7 mouse cellular contexts compared by ENCODE assay signal in genomic region chr14:122912137-122912536, GRCm38 (mm10). TPM values are rescaled to one million over a fixed set of nuclear protein-coding genes. Genes with fewer than 3 reads are reported as not detected.
A peak's percentile ranks its signal among the peaks of the same experiment; 100 is the strongest.
DNase-seq lines count a peak whose midpoint lies in the region; ATAC-seq and TF ChIP-seq lines count a peak whose summit lies in the region.

No protein-coding gene starts in this region.

- 38% methylated on average over 1 of the region's 1 CpGs for WGBS in limb, embryonic 11.5 days
- WGBS in stomach, embryonic 15.5 days = 64% methylated on average over 1 of the region's 1 CpGs

- peak overlapping the region; percentile 92 for H3K4me2 ChIP-seq in limb, embryonic 11.5 days (ENCODE audit: low read depth, severe bottlenecking)
- H3K4me2 ChIP-seq in stomach, embryonic 15.5 days = peak overlapping the region; percentile 92

- DNase-seq in limb, embryonic 11.5 days (ENCODE audit: low spot score) = no peak
- no peak for DNase-seq in layer of hippocampus, adult 9-10 months (ENCODE audit: low spot score)

- TF ChIP-seq CTCF in embryonic fibroblast, embryonic 13.5 days (IDR thresholded peaks at IDR 0.05; ENCODE audit: borderline replicate concordance, insufficient read depth, low read length) = no peak

- peak overlapping the region; percentile 40; the same call in 1 of the 2 replicates for H3K27ac ChIP-seq in embryonic fibroblast, embryonic 13.5 days (ENCODE audit: insufficient read depth, low read length)
- H3K27ac ChIP-seq in limb, embryonic 11.5 days (replicated peaks; ENCODE audit: low read depth, low read length) = no peak overlapping the region
- H3K27ac ChIP-seq in stomach, embryonic 15.5 days = peak overlapping the region; percentile 59; the same call in 1 of the 2 replicates

- H3K9ac ChIP-seq in limb, embryonic 11.5 days (ENCODE audit: low read length) = no peak overlapping the region
- H3K9ac ChIP-seq in stomach, embryonic 15.5 days = no peak overlapping the region

- TF ChIP-seq POLR2A in embryonic fibroblast, embryonic 13.5 days (IDR thresholded peaks at IDR 0.05; ENCODE audit: low read depth, low read length) = 0 out of 2 replicates have a peak, but pooled peaks have one; percentile 9

- H3K4me3 ChIP-seq in megakaryocyte, embryonic 14.5 days (replicated peaks) = peak overlapping the region; percentile 94
- peak overlapping the region; percentile 69 for H3K4me3 ChIP-seq in embryonic fibroblast, embryonic 13.5 days (ENCODE audit: insufficient read depth, low read length)
- H3K4me3 ChIP-seq in limb, embryonic 11.5 days (ENCODE audit: low read depth, low read length) = no peak overlapping the region; the same call in 1 of the 2 replicates
- peak overlapping the region; percentile 73 for H3K4me3 ChIP-seq in stomach, embryonic 15.5 days (replicated peaks)

- ATAC-seq in megakaryocyte, adult 5-6 weeks (ENCODE audit: poor library complexity, severe bottlenecking) = no peak
- ATAC-seq in limb, embryonic 11.5 days (ENCODE audit: insufficient number of reproducible peaks, low FRiP score, low TSS enrichment, low read depth) = no peak
- no peak for ATAC-seq in stomach, embryonic 15.5 days (ENCODE audit: insufficient read depth, low FRiP score, low read depth)
- no peak for ATAC-seq in monocyte, adult 5-6 weeks (replicated peaks; ENCODE audit: insufficient number of reproducible peaks, low FRiP score, low TSS enrichment, poor library complexity, severe bottlenecking)

- H3K27me3 ChIP-seq in megakaryocyte, embryonic 14.5 days (replicated peaks) = peaks cover 10% of the 10 kb centered on the region
- no peaks in the 10 kb centered on the region for H3K27me3 ChIP-seq in limb, embryonic 11.5 days (ENCODE audit: control insufficient read depth, insufficient read depth, low read length)
- no peaks in the 10 kb centered on the region for H3K27me3 ChIP-seq in stomach, embryonic 15.5 days (replicated peaks)

- peaks cover 14% of the 10 kb centered on the region for H3K4me1 ChIP-seq in megakaryocyte, embryonic 14.5 days
- H3K4me1 ChIP-seq in embryonic fibroblast, embryonic 13.5 days (ENCODE audit: control insufficient read depth, insufficient read depth, low read length) = no peaks in the 10 kb centered on the region
- H3K4me1 ChIP-seq in limb, embryonic 11.5 days (ENCODE audit: control insufficient read depth, insufficient read depth, low read length) = no peaks in the 10 kb centered on the region
- 0 out of 2 replicates have a peak, but pooled peaks cover 4% of the 10 kb centered on the region for H3K4me1 ChIP-seq in stomach, embryonic 15.5 days

- H3K36me3 ChIP-seq in megakaryocyte, embryonic 14.5 days (replicated peaks; ENCODE audit: low read length) = no peaks in the 10 kb centered on the region
- no peaks in the 10 kb centered on the region for H3K36me3 ChIP-seq in limb, embryonic 11.5 days (ENCODE audit: control insufficient read depth, insufficient read depth, low read length)
- H3K36me3 ChIP-seq in stomach, embryonic 15.5 days = no peaks in the 10 kb centered on the region

- peaks cover 6% of the 10 kb centered on the region; the same call in 1 of the 2 replicates for H3K9me3 ChIP-seq in megakaryocyte, embryonic 14.5 days
- no peaks in the 10 kb centered on the region for H3K9me3 ChIP-seq in limb, embryonic 11.5 days (ENCODE audit: control insufficient read depth, low read length)
- no peaks in the 10 kb centered on the region for H3K9me3 ChIP-seq in stomach, embryonic 15.5 days

RNA-seq across cellular contexts. Expression of gene Ggact, which starts 1.4 kb away (rescaled TPM):
- polyA plus RNA-seq in megakaryocyte, embryonic 14.5 days (2012; ENCODE audit: insufficient read depth, low replicate concordance) = 6.3 TPM in 1 of 2 replicates, not detected in the other
- total RNA-seq in megakaryocyte, adult 5-6 weeks (2015) = 0.65 and 1.2 TPM in 2 replicates
- total RNA-seq in megakaryocyte, adult 5-6 weeks (2017) = 0.20 and 0.51 TPM in 2 replicates
- 19.9 and 26.6 TPM in 2 replicates for polyA plus RNA-seq in embryonic fibroblast, embryonic 13.5 days (2011; ENCODE audit: insufficient read length, low read depth, missing spikeins)
- 8.5 and 10.5 TPM in 2 replicates for polyA plus RNA-seq in limb, embryonic 11.5 days (2014; fragmentation: Nextera tagmentation; extraction: Ambion mirVana)
- 32.7 and 36.0 TPM in 2 replicates for polyA plus RNA-seq in stomach, embryonic 15.5 days (2015; fragmentation: Nextera tagmentation; extraction: Ambion mirVana)
- total RNA-seq in monocyte, adult 5-6 weeks (2017) = 0.75 to 6.5 TPM (median 5.6 TPM) in 3 replicates
